Comparison of ENCODE assay signal across 21 mouse cellular contexts in genomic region chr14:18396206-18396764, GRCm38 (mm10).
DNase-seq lines count a peak whose midpoint lies in the region; ATAC-seq and TF ChIP-seq lines count a peak whose summit lies in the region.
"Had no signal": no experiment of that assay in that cellular context is flagged by ENCODE, and none has a peak within 500 bp of the region (broad histone marks: within the 10 kb centered on the region; RNA-seq: fewer than 3 reads in every experiment).

No protein-coding gene starts in this region.

- H3K4me1 ChIP-seq in heart, embryonic 10.5 days: peaks cover 6% of the 10 kb centered on the region; the same call in 1 of the 2 replicates
- no peaks in the 10 kb centered on the region for H3K4me1 ChIP-seq in kidney, embryonic 16.5 days (ENCODE audit: insufficient read depth, low read length)
- no peaks in the 10 kb centered on the region for H3K4me1 ChIP-seq in intestine, embryonic 14.5 days (replicated peaks; ENCODE audit: control insufficient read depth, insufficient read depth, low read length)
- H3K4me1 ChIP-seq in intestine, postnatal 0 days (replicated peaks; ENCODE audit: control insufficient read depth, insufficient read depth, low read length): no peaks in the 10 kb centered on the region; the same call in 1 of the 2 replicates
- no peaks in the 10 kb centered on the region for H3K4me1 ChIP-seq in forebrain, embryonic 12.5 days
- H3K4me1 ChIP-seq: forebrain, embryonic 10.5 days; hindbrain, embryonic 12.5 days; hindbrain, embryonic 15.5 days had no signal

- 89% methylated on average over 8 of the region's 8 CpGs for WGBS in heart, embryonic 10.5 days
- 94% methylated on average over 8 of the region's 8 CpGs for WGBS in kidney, embryonic 16.5 days
- 80% methylated on average over 8 of the region's 8 CpGs for WGBS in intestine, embryonic 14.5 days
- 39% methylated on average over 8 of the region's 8 CpGs for WGBS in intestine, postnatal 0 days
- 91% methylated on average over 8 of the region's 8 CpGs for WGBS in forebrain, embryonic 12.5 days

- peak; percentile 56 for DNase-seq in heart, embryonic 10.5 days (ENCODE audit: low spot score)
- no peak for DNase-seq in heart, adult 18-20 months
- DNase-seq in kidney, adult 8-10 months: peak; percentile 17 to 27
- peak; percentile 45 for DNase-seq in intestine, embryonic 14.5 days (ENCODE audit: low spot score)
- DNase-seq: adrenal gland, adult 8-10 months; adrenal gland, postnatal 25 days; cerebellum, adult 11-12 months; cerebellum, adult 9-10 months; cerebellum, postnatal 14 days; forebrain, postnatal 0 days; gastrocnemius, postnatal 25 days; heart, adult 2 months had no signal

- H3K36me3 ChIP-seq in heart, embryonic 10.5 days: no peaks in the 10 kb centered on the region
- no peaks in the 10 kb centered on the region for H3K36me3 ChIP-seq in kidney, embryonic 16.5 days (ENCODE audit: insufficient read depth, low read length)
- H3K36me3 ChIP-seq in intestine, embryonic 14.5 days (ENCODE audit: control insufficient read depth, insufficient read depth, low read length): no peaks in the 10 kb centered on the region
- no peaks in the 10 kb centered on the region for H3K36me3 ChIP-seq in intestine, postnatal 0 days (ENCODE audit: control insufficient read depth, insufficient read depth)
- no peaks in the 10 kb centered on the region for H3K36me3 ChIP-seq in forebrain, embryonic 12.5 days (replicated peaks)
- H3K36me3 ChIP-seq: forebrain, embryonic 10.5 days; hindbrain, embryonic 12.5 days; hindbrain, embryonic 15.5 days had no signal

- H3K9ac ChIP-seq in kidney, embryonic 16.5 days (replicated peaks; ENCODE audit: low read length): no peak overlapping the region
- no peak overlapping the region for H3K9ac ChIP-seq in intestine, embryonic 14.5 days (ENCODE audit: low read length)
- no peak overlapping the region for H3K9ac ChIP-seq in intestine, postnatal 0 days (ENCODE audit: low read depth, low read length)
- no peak overlapping the region for H3K9ac ChIP-seq in forebrain, embryonic 12.5 days
- H3K9ac ChIP-seq: forebrain, postnatal 0 days; hindbrain, embryonic 12.5 days; hindbrain, embryonic 15.5 days had no signal

- H3K4me2 ChIP-seq in kidney, embryonic 16.5 days (replicated peaks; ENCODE audit: low read depth, low read length): no peak overlapping the region
- H3K4me2 ChIP-seq in intestine, embryonic 14.5 days (ENCODE audit: low read length): no peak overlapping the region
- no peak overlapping the region for H3K4me2 ChIP-seq in intestine, postnatal 0 days (replicated peaks; ENCODE audit: low read depth)
- H3K4me2 ChIP-seq in forebrain, embryonic 12.5 days: no peak overlapping the region
- H3K4me2 ChIP-seq: heart, embryonic 11.5 days; hindbrain, embryonic 12.5 days; hindbrain, embryonic 15.5 days had no signal

- H3K9me3 ChIP-seq in heart, embryonic 10.5 days: no peaks in the 10 kb centered on the region
- no peaks in the 10 kb centered on the region for H3K9me3 ChIP-seq in kidney, embryonic 16.5 days (ENCODE audit: low read length)
- H3K9me3 ChIP-seq in intestine, embryonic 14.5 days (ENCODE audit: control insufficient read depth, low read length): no peaks in the 10 kb centered on the region
- no peaks in the 10 kb centered on the region for H3K9me3 ChIP-seq in intestine, postnatal 0 days (ENCODE audit: control insufficient read depth)
- H3K9me3 ChIP-seq in forebrain, embryonic 12.5 days: no peaks in the 10 kb centered on the region
- H3K9me3 ChIP-seq: forebrain, embryonic 10.5 days; hindbrain, embryonic 12.5 days; hindbrain, embryonic 15.5 days had no signal

- no peak for ATAC-seq in kidney, embryonic 16.5 days (ENCODE audit: low FRiP score, low TSS enrichment)
- ATAC-seq in intestine, embryonic 14.5 days (replicated peaks; ENCODE audit: low FRiP score, low TSS enrichment, low read depth): peak; percentile 50; the same call in 1 of the 2 replicates
- peak; percentile 79 for ATAC-seq in intestine, postnatal 0 days
- no peak for ATAC-seq in forebrain, embryonic 12.5 days (ENCODE audit: low FRiP score)
- ATAC-seq: activated CD4-positive, CD25-positive, alpha-beta regulatory T cell, adult 4 months; forebrain, embryonic 14.5 days; forebrain, postnatal 0 days had no signal

- H3K27me3 ChIP-seq in heart, embryonic 10.5 days (ENCODE audit: insufficient read depth, poor library complexity, severe bottlenecking): no peaks in the 10 kb centered on the region
- no peaks in the 10 kb centered on the region for H3K27me3 ChIP-seq in kidney, embryonic 16.5 days (ENCODE audit: insufficient read depth, low read length)
- no peaks in the 10 kb centered on the region for H3K27me3 ChIP-seq in intestine, embryonic 14.5 days (replicated peaks; ENCODE audit: control insufficient read depth, insufficient read depth, low read length)
- H3K27me3 ChIP-seq in intestine, postnatal 0 days (replicated peaks; ENCODE audit: control insufficient read depth, insufficient read depth, low read length): no peaks in the 10 kb centered on the region
- H3K27me3 ChIP-seq in forebrain, embryonic 12.5 days: no peaks in the 10 kb centered on the region
- H3K27me3 ChIP-seq: hindbrain, embryonic 12.5 days; hindbrain, embryonic 15.5 days had no signal

- no peak overlapping the region for H3K4me3 ChIP-seq in heart, embryonic 10.5 days
- no peak overlapping the region for H3K4me3 ChIP-seq in kidney, embryonic 16.5 days (ENCODE audit: low read length)
- H3K4me3 ChIP-seq in intestine, embryonic 14.5 days (ENCODE audit: low read depth, low read length): no peak overlapping the region
- no peak overlapping the region for H3K4me3 ChIP-seq in intestine, postnatal 0 days (ENCODE audit: low read depth, low read length)
- H3K4me3 ChIP-seq in forebrain, embryonic 12.5 days (replicated peaks): no peak overlapping the region
- H3K4me3 ChIP-seq: forebrain, embryonic 10.5 days; heart, adult 2 months; hindbrain, embryonic 12.5 days; hindbrain, embryonic 15.5 days had no signal

- no peak overlapping the region for H3K27ac ChIP-seq in heart, embryonic 10.5 days
- H3K27ac ChIP-seq in kidney, embryonic 16.5 days (ENCODE audit: low read length): no peak overlapping the region
- no peak overlapping the region for H3K27ac ChIP-seq in intestine, embryonic 14.5 days (ENCODE audit: low read depth)
- no peak overlapping the region for H3K27ac ChIP-seq in intestine, postnatal 0 days (ENCODE audit: low read depth, low read length)
- no peak overlapping the region for H3K27ac ChIP-seq in forebrain, embryonic 12.5 days
- H3K27ac ChIP-seq: forebrain, embryonic 10.5 days; heart, adult 2 months; hindbrain, embryonic 12.5 days; hindbrain, embryonic 15.5 days had no signal

- no peak for TF ChIP-seq CTCF in intestine, postnatal 0 days (IDR thresholded peaks at IDR 0.05; ENCODE audit: low read depth)

Comparison
In these comparisons a context has a peak if more than half of its experiments do, and no peak if none do; other contexts are left out.
1. DNase-seq: peak in heart, embryonic 10.5 days (single experiment), kidney, adult 8-10 months (2 of 2) and intestine, embryonic 14.5 days (single experiment); none in heart, adult 18-20 months (0 of 2).
2. ATAC-seq: peak in intestine, embryonic 14.5 days (single experiment) and intestine, postnatal 0 days (single experiment); none in kidney, embryonic 16.5 days (single experiment) and forebrain, embryonic 12.5 days (single experiment).